Mouse (Mus musculus) small intestine, adult 2 months (tissue): ENCODE measurements at regions not wholly inside any gene's neighbourhood (a gene's known extent, or its start where the extent isn't known, plus 50 kb on each side); places are given as distances from the start of the nearest gene placed in this dataset.

Experiments used
- CTCF ChIP-seq: fragments of 200-500 bp; IDR thresholded peaks from 2 replicates; pipeline ENCODE4 v1.5.1; 2012; ENCODE audit warnings: low read depth, mild to moderate bottlenecking, control low read depth, inconsistent platforms, low read length, moderate library complexity, mixed read lengths; ENCODE audit not compliant: insufficient replicate concordance, insufficient read length; ENCODE audit errors: extremely low read depth
- POLR2A ChIP-seq: fragments of 200-500 bp; IDR thresholded peaks from 2 replicates; pipeline ENCODE4 v1.6.1; 2012; ENCODE audit warnings: low read depth, mild to moderate bottlenecking, control low read depth, inconsistent platforms, low read length, moderate library complexity

GRCm38 (mm10) chr5:100304403-100304802 is 111.6 kb downstream of the Sec31a start:
- TF ChIP-seq POLR2A = no peak
- no peak for TF ChIP-seq CTCF
